In the genomic region with DNA sequence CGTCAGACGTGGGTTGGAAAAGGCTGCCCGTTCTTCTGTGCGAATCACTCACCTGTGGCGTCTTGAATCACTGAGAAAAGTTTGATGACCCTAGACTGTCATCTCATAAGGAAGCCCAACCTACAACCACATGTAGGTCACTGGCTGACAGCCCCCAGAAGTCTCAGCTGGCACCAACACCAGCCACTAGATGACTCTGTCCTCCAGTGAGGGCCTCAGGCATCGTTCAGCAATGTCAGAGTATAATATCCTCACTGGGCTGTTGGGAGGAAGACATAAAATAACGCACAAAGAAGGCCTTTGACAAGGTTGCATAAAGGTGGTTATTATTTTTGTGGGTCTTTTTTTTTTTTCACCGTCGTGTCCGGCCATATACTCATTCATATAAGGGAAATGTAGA, we compare ENCODE assay signal across 25 mouse cellular contexts. TPM values are rescaled to one million over a fixed set of nuclear protein-coding genes. Genes with fewer than 3 reads are reported as not detected.
A peak's percentile ranks its signal among the peaks of the same experiment; 100 is the strongest.
DNase-seq lines count a peak whose midpoint lies in the region; ATAC-seq and TF ChIP-seq lines count a peak whose summit lies in the region.
"Had no signal": no experiment of that assay in that cellular context is flagged by ENCODE, and none has a peak within 500 bp of the region (broad histone marks: within the 10 kb centered on the region; RNA-seq: fewer than 3 reads in every experiment).

No protein-coding gene starts in this region.

- no peak overlapping the region for H3K4me2 ChIP-seq in embryonic facial prominence, embryonic 14.5 days (ENCODE audit: low read depth, low read length)
- no peak overlapping the region for H3K4me2 ChIP-seq in lung, embryonic 14.5 days
- no peak overlapping the region for H3K4me2 ChIP-seq in forebrain, embryonic 15.5 days (replicated peaks)
- H3K4me2 ChIP-seq: embryonic facial prominence, embryonic 13.5 days; forebrain, embryonic 13.5 days; heart, embryonic 13.5 days; hindbrain, embryonic 14.5 days had no signal

- WGBS in embryonic facial prominence, embryonic 14.5 days, result 81% methylated on average over 10 of the region's 10 CpGs
- 94% methylated on average over 10 of the region's 10 CpGs for WGBS in embryonic facial prominence, embryonic 10.5 days
- 83% methylated on average over 10 of the region's 10 CpGs for WGBS in lung, embryonic 14.5 days
- 92% methylated on average over 10 of the region's 10 CpGs for WGBS in forebrain, embryonic 15.5 days

- no peaks in the 10 kb centered on the region for H3K9me3 ChIP-seq in embryonic facial prominence, embryonic 14.5 days (ENCODE audit: control insufficient read depth, low read length)
- no peaks in the 10 kb centered on the region for H3K9me3 ChIP-seq in embryonic facial prominence, embryonic 10.5 days
- H3K9me3 ChIP-seq in lung, embryonic 14.5 days (ENCODE audit: low read depth, low read length), result no peaks in the 10 kb centered on the region
- no peaks in the 10 kb centered on the region for H3K9me3 ChIP-seq in forebrain, embryonic 15.5 days
- H3K9me3 ChIP-seq: embryonic facial prominence, embryonic 13.5 days; forebrain, embryonic 13.5 days; heart, embryonic 13.5 days had no signal

- TF ChIP-seq CTCF in lung, embryonic 14.5 days (IDR thresholded peaks at IDR 0.05; ENCODE audit: low read depth), result peak; percentile 20; the same call in 1 of the 2 replicates

- DNase-seq in embryonic facial prominence, embryonic 14.5 days (ENCODE audit: low spot score), result peak; percentile 6
- DNase-seq in embryonic facial prominence, embryonic 10.5 days (ENCODE audit: low spot score), result no peak
- DNase-seq in heart, postnatal 4 days, result peak; percentile 18
- no peak for DNase-seq in heart, adult 9 months (ENCODE audit: low spot score in 2 of 2)
- DNase-seq in lung, embryonic 14.5 days, result no peak
- no peak for DNase-seq in lung, postnatal 14 days
- DNase-seq: adrenal gland, postnatal 14 days; B cell, adult 2 months; cerebellum, adult 11-12 months; cerebellum, adult 9-10 months; cerebellum, postnatal 25 days; gastrocnemius, postnatal 10 days; heart, adult 18-20 months; heart, postnatal 14 days had no signal

- no peak overlapping the region for H3K9ac ChIP-seq in embryonic facial prominence, embryonic 14.5 days (ENCODE audit: low read depth, low read length)
- H3K9ac ChIP-seq in lung, embryonic 14.5 days, result no peak overlapping the region
- no peak overlapping the region for H3K9ac ChIP-seq in forebrain, embryonic 15.5 days (replicated peaks)
- H3K9ac ChIP-seq: embryonic facial prominence, embryonic 13.5 days; forebrain, embryonic 13.5 days; heart, embryonic 13.5 days; hindbrain, embryonic 14.5 days had no signal

- H3K27ac ChIP-seq in embryonic facial prominence, embryonic 14.5 days (replicated peaks; ENCODE audit: low read depth, low read length), result no peak overlapping the region
- H3K27ac ChIP-seq in embryonic facial prominence, embryonic 10.5 days (replicated peaks), result no peak overlapping the region
- no peak overlapping the region for H3K27ac ChIP-seq in lung, embryonic 14.5 days (ENCODE audit: low read depth)
- no peak overlapping the region for H3K27ac ChIP-seq in forebrain, embryonic 15.5 days (replicated peaks)
- H3K27ac ChIP-seq: embryonic facial prominence, embryonic 13.5 days; forebrain, embryonic 13.5 days; heart, embryonic 13.5 days; hindbrain, embryonic 10.5 days; hindbrain, embryonic 14.5 days had no signal

- no peak overlapping the region for H3K4me3 ChIP-seq in embryonic facial prominence, embryonic 14.5 days (ENCODE audit: low read depth, low read length)
- H3K4me3 ChIP-seq in embryonic facial prominence, embryonic 10.5 days, result no peak overlapping the region
- H3K4me3 ChIP-seq in lung, embryonic 14.5 days (ENCODE audit: low read depth, low read length), result no peak overlapping the region
- H3K4me3 ChIP-seq in forebrain, embryonic 15.5 days, result no peak overlapping the region
- H3K4me3 ChIP-seq: embryonic facial prominence, embryonic 13.5 days; forebrain, embryonic 13.5 days; heart, embryonic 13.5 days; hindbrain, embryonic 10.5 days had no signal

- no peaks in the 10 kb centered on the region for H3K36me3 ChIP-seq in embryonic facial prominence, embryonic 14.5 days (ENCODE audit: control insufficient read depth, insufficient read depth, low read length)
- no peaks in the 10 kb centered on the region; the same call in 1 of the 2 replicates for H3K36me3 ChIP-seq in embryonic facial prominence, embryonic 10.5 days (replicated peaks)
- H3K36me3 ChIP-seq in lung, embryonic 14.5 days (ENCODE audit: insufficient read depth), result no peaks in the 10 kb centered on the region
- no peaks in the 10 kb centered on the region for H3K36me3 ChIP-seq in forebrain, embryonic 15.5 days
- H3K36me3 ChIP-seq: embryonic facial prominence, embryonic 13.5 days; heart, embryonic 13.5 days; hindbrain, embryonic 10.5 days had no signal

- no peaks in the 10 kb centered on the region for H3K27me3 ChIP-seq in embryonic facial prominence, embryonic 14.5 days (replicated peaks; ENCODE audit: control insufficient read depth, insufficient read depth, low read length)
- H3K27me3 ChIP-seq in embryonic facial prominence, embryonic 10.5 days (replicated peaks; ENCODE audit: low read depth, poor library complexity, severe bottlenecking), result peaks cover 65% of the 10 kb centered on the region
- H3K27me3 ChIP-seq in lung, embryonic 14.5 days (ENCODE audit: insufficient read depth, low read length), result no peaks in the 10 kb centered on the region; the same call in 1 of the 2 replicates
- H3K27me3 ChIP-seq in forebrain, embryonic 15.5 days, result no peaks in the 10 kb centered on the region

- no peak for ATAC-seq in embryonic facial prominence, embryonic 14.5 days (ENCODE audit: low read depth)
- ATAC-seq in lung, embryonic 14.5 days (ENCODE audit: insufficient read depth), result no peak
- 0 out of 2 replicates have a peak, but pooled peaks have one; percentile 34 for ATAC-seq in megakaryocyte progenitor cell, adult 5-6 weeks (replicated peaks; ENCODE audit: poor library complexity)
- ATAC-seq in forebrain, embryonic 15.5 days (replicated peaks), result no peak
- ATAC-seq: activated CD4-positive, CD25-positive, alpha-beta regulatory T cell, adult 4 months; CD4-positive, CD25-positive, alpha-beta regulatory T cell, adult 4 months; forebrain, embryonic 13.5 days; Patski had no signal

- H3K4me1 ChIP-seq in embryonic facial prominence, embryonic 14.5 days (ENCODE audit: control insufficient read depth, insufficient read depth, low read length), result peaks cover 7% of the 10 kb centered on the region; the same call in 1 of the 2 replicates
- H3K4me1 ChIP-seq in embryonic facial prominence, embryonic 10.5 days, result peaks cover 34% of the 10 kb centered on the region
- no peaks in the 10 kb centered on the region for H3K4me1 ChIP-seq in lung, embryonic 14.5 days (ENCODE audit: insufficient read depth)
- no peaks in the 10 kb centered on the region for H3K4me1 ChIP-seq in forebrain, embryonic 15.5 days
- H3K4me1 ChIP-seq: heart, embryonic 13.5 days had no signal

RNA-seq across cellular contexts. Expression of a gene that starts 24.8 kb away (rescaled TPM):
- 12.5 and 13.2 TPM in 2 replicates for polyA plus RNA-seq in embryonic facial prominence, embryonic 14.5 days (2014; fragmentation: Nextera tagmentation; extraction: Ambion mirVana)
- 10.1 and 15.6 TPM in 2 replicates for polyA plus RNA-seq in embryonic facial prominence, embryonic 10.5 days (2016; fragmentation: Nextera tagmentation; extraction: Ambion mirVana)
- total RNA-seq in heart, postnatal 4 days (2021), result under 1 TPM; 0.45 to 0.83 TPM
- polyA plus RNA-seq in lung, embryonic 14.5 days (2014; fragmentation: Nextera tagmentation; extraction: Ambion mirVana), result 0.26 TPM in 1 of 2 replicates, not detected in the other
- not detected in 2 replicates for total RNA-seq in megakaryocyte progenitor cell, adult 5-6 weeks (2015)
- total RNA-seq in megakaryocyte progenitor cell, adult 5-6 weeks (2017), result not detected in 2 replicates
- polyA plus RNA-seq in forebrain, embryonic 15.5 days (2015; fragmentation: Nextera tagmentation; extraction: Ambion mirVana), result 0.08 and 0.49 TPM in 2 replicates
- total RNA-seq: adrenal gland, adult 18-20 months; adrenal gland, postnatal 14 days had no signal
- polyA plus RNA-seq: activated CD4-positive, CD25-positive, alpha-beta regulatory T cell, adult 4 months; CD4-positive, CD25-positive, alpha-beta regulatory T cell, adult 4 months; Patski had no signal

Comparison
In these comparisons a context has a peak if more than half of its experiments do, and no peak if none do; other contexts are left out.
1. DNase-seq: peak in embryonic facial prominence, embryonic 14.5 days (single experiment) and heart, postnatal 4 days (single experiment); none in embryonic facial prominence, embryonic 10.5 days (single experiment), heart, adult 9 months (0 of 2), lung, embryonic 14.5 days (single experiment) and lung, postnatal 14 days (single experiment).